Mouse (Mus musculus) kidney, adult 2 months (tissue): Measurements from ENCODE around the gene Emd.

Source experiments
- CTCF ChIP-seq: fragments of 200-500 bp; conservative IDR thresholded peaks from 2 replicates; pipeline ENCODE4 v1.5.1; 2011; ENCODE audit warnings: low read depth, mild to moderate bottlenecking, control low read depth, low read length, moderate library complexity, mixed read lengths; ENCODE audit not compliant: insufficient read depth, insufficient read length
- POLR2A ChIP-seq: fragments of 200-500 bp; IDR thresholded peaks from one replicate; pipeline ENCODE4 v1.6.1; 2011; ENCODE audit warnings: low read depth, low read length, control low read depth

DNA sequence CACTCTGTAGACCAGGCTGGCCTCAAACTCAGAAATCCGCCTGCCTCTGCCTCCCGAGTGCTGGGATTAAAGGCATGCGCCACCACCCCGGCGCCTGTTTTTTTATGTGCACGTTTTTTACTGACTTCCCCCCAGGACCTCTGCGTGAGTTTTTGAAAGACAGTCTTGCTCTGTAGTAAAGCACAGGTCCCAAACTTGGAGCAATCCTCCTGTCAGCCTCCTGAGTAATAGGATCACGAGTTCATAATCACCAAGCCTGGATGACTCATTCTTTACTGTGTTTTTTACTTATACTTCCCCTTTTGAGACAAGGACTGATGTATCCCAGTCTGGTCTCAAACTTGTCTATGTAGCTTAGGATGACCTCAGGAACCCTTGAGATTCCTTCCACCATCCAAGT lies 23.4 kb downstream of the Emd start:
- TF ChIP-seq POLR2A (no peak), CTCF (no peak)
